Comparison of ENCODE assay signal across 8 mouse cellular contexts in the genomic region with DNA sequence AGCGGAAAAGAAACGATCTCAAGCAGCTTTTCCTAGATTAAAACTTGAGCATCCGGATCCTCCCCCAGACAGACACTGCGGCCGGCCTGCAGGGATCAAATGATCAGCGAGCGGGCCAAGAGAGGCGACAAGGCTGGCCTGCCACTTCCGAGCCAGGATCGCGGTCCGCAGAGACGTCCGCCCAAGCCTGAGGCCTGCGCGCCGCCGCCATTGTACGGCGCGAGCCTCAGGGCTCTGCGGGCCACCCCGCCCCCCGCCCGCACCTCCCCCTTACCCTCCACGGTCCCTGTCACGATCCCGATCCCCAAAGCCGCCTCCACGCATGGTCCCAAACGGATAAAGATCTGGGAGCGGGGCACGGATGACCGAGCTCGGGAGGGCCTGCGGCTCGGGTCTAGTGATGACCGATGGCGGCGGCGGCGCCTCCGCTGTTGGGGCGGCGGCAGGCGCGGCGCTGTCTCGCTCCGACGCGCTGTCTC. TPM values are rescaled to one million over a fixed set of nuclear protein-coding genes. Genes with fewer than 3 reads are reported as not detected.
DNase-seq lines count a peak whose midpoint lies in the region; ATAC-seq lines count a peak whose summit lies in the region.

No protein-coding gene starts in this region.

- H3K4me2 ChIP-seq in embryonic facial prominence, embryonic 15.5 days (replicated peaks) = peak overlapping the region; percentile 64
- H3K4me2 ChIP-seq in heart, embryonic 13.5 days = peak overlapping the region; percentile 80

- peaks cover 18% of the 10 kb centered on the region for H3K4me1 ChIP-seq in embryonic facial prominence, embryonic 15.5 days
- H3K4me1 ChIP-seq in heart, embryonic 13.5 days = peaks cover 35% of the 10 kb centered on the region

- no peaks in the 10 kb centered on the region for H3K27me3 ChIP-seq in embryonic facial prominence, embryonic 15.5 days
- peaks cover 16% of the 10 kb centered on the region for H3K27me3 ChIP-seq in heart, embryonic 13.5 days (replicated peaks)

- peak overlapping the region; percentile 98 for H3K9ac ChIP-seq in embryonic facial prominence, embryonic 15.5 days
- H3K9ac ChIP-seq in heart, embryonic 13.5 days = peak overlapping the region; percentile 98

- peak overlapping the region; percentile 94 for H3K4me3 ChIP-seq in embryonic facial prominence, embryonic 15.5 days (replicated peaks)
- peak overlapping the region; percentile 78 for H3K4me3 ChIP-seq in heart, embryonic 13.5 days

- peaks cover 29% of the 10 kb centered on the region for H3K36me3 ChIP-seq in embryonic facial prominence, embryonic 15.5 days
- H3K36me3 ChIP-seq in heart, embryonic 13.5 days = peaks cover 37% of the 10 kb centered on the region

- DNase-seq in ovary, adult 18-20 months (ENCODE audit: low spot score) = peak; percentile 50
- DNase-seq in ovary, postnatal 10 days (ENCODE audit: low spot score) = no peak
- peak; percentile 90 for DNase-seq in adrenal gland, postnatal 14 days
- peak; percentile 87 for DNase-seq in kidney, postnatal 14 days
- peak; percentile 71 for DNase-seq in lung, postnatal 25 days (ENCODE audit: low spot score)
- peak; percentile 30 for DNase-seq in retina, adult 2 months (ENCODE audit: low read depth, low spot score)

- ATAC-seq in embryonic facial prominence, embryonic 15.5 days (ENCODE audit: insufficient number of reproducible peaks, low FRiP score, low TSS enrichment, low read depth) = peak; percentile 68
- peak; percentile 70 for ATAC-seq in heart, embryonic 13.5 days (ENCODE audit: extremely low read depth, insufficient number of reproducible peaks, low FRiP score, low TSS enrichment)

- peak overlapping the region; percentile 99 for H3K27ac ChIP-seq in embryonic facial prominence, embryonic 15.5 days (replicated peaks)
- H3K27ac ChIP-seq in heart, embryonic 13.5 days (replicated peaks) = peak overlapping the region; percentile 99

- WGBS in embryonic facial prominence, embryonic 15.5 days = under 1% methylated on average over 52 of the region's 52 CpGs
- 0% methylated on average over 52 of the region's 52 CpGs for WGBS in heart, embryonic 13.5 days

- no peaks in the 10 kb centered on the region for H3K9me3 ChIP-seq in embryonic facial prominence, embryonic 15.5 days (replicated peaks)
- no peaks in the 10 kb centered on the region for H3K9me3 ChIP-seq in heart, embryonic 13.5 days

RNA-seq across cellular contexts. Expression of a gene that starts 0.6 kb away (rescaled TPM):
- total RNA-seq in adrenal gland, postnatal 14 days (2021) = 281 and 315 TPM in 2 replicates
- 48.5 and 55.1 TPM in 2 replicates for polyA plus RNA-seq in embryonic facial prominence, embryonic 15.5 days (2015; fragmentation: Nextera tagmentation; extraction: Ambion mirVana)
- 26.9 and 28.8 TPM in 2 replicates for polyA plus RNA-seq in heart, embryonic 13.5 days (2015; fragmentation: Nextera tagmentation; extraction: Ambion mirVana)

RNA-seq across cellular contexts. Expression of a gene that starts 29.7 kb away (rescaled TPM):
- total RNA-seq in adrenal gland, postnatal 14 days (2021) = 6.8 and 7.3 TPM in 2 replicates
- 168 and 178 TPM in 2 replicates for polyA plus RNA-seq in embryonic facial prominence, embryonic 15.5 days (2015; fragmentation: Nextera tagmentation; extraction: Ambion mirVana)
- 69.8 and 72.1 TPM in 2 replicates for polyA plus RNA-seq in heart, embryonic 13.5 days (2015; fragmentation: Nextera tagmentation; extraction: Ambion mirVana)

RNA-seq across cellular contexts. Expression of a gene that starts 40.9 kb away (rescaled TPM):
- 0.19 and 0.23 TPM in 2 replicates for total RNA-seq in adrenal gland, postnatal 14 days (2021)
- polyA plus RNA-seq in embryonic facial prominence, embryonic 15.5 days (2015; fragmentation: Nextera tagmentation; extraction: Ambion mirVana) = 0.14 and 0.15 TPM in 2 replicates
- 0.19 and 0.21 TPM in 2 replicates for polyA plus RNA-seq in heart, embryonic 13.5 days (2015; fragmentation: Nextera tagmentation; extraction: Ambion mirVana)

RNA-seq across cellular contexts. Expression of a gene that starts 58.9 kb away (rescaled TPM):
- 3.1 TPM in 2 replicates for total RNA-seq in adrenal gland, postnatal 14 days (2021)
- polyA plus RNA-seq in embryonic facial prominence, embryonic 15.5 days (2015; fragmentation: Nextera tagmentation; extraction: Ambion mirVana) = 2.2 and 2.5 TPM in 2 replicates
- 1.2 and 1.9 TPM in 2 replicates for polyA plus RNA-seq in heart, embryonic 13.5 days (2015; fragmentation: Nextera tagmentation; extraction: Ambion mirVana)
